ENCODE assay signal across 11 mouse cellular contexts in genomic region chr4:96799380-96800157, GRCm38 (mm10). TPM values are rescaled to one million over a fixed set of nuclear protein-coding genes. Genes with fewer than 3 reads are reported as not detected.
DNase-seq lines count a peak whose midpoint lies in the region; ATAC-seq lines count a peak whose summit lies in the region.
"Had no signal": no experiment of that assay in that cellular context is flagged by ENCODE, and none has a peak within 500 bp of the region (broad histone marks: within the 10 kb centered on the region; RNA-seq: fewer than 3 reads in every experiment).

No protein-coding gene starts in this region.

- no peak for DNase-seq in forebrain, embryonic 10.5 days (ENCODE audit: extremely low spot score, low spot score)
- peak; percentile 23 for DNase-seq in 416B (ENCODE audit: low read depth)
- DNase-seq in cerebellum, postnatal 36 days = peak; percentile 17 to 33
- peak; percentile 15 to 16 for DNase-seq in kidney, postnatal 4 days
- no peak for DNase-seq in thymus, adult 18-20 months

- no peak overlapping the region for H3K9ac ChIP-seq in forebrain, embryonic 13.5 days
- H3K9ac ChIP-seq in midbrain, embryonic 15.5 days = no peak overlapping the region

- no peaks in the 10 kb centered on the region for H3K9me3 ChIP-seq in forebrain, embryonic 13.5 days (replicated peaks)
- no peaks in the 10 kb centered on the region for H3K9me3 ChIP-seq in forebrain, embryonic 10.5 days
- H3K9me3 ChIP-seq in midbrain, embryonic 15.5 days = no peaks in the 10 kb centered on the region

- H3K36me3 ChIP-seq in forebrain, embryonic 13.5 days (ENCODE audit: poor library complexity, severe bottlenecking) = no peaks in the 10 kb centered on the region
- H3K36me3 ChIP-seq in forebrain, embryonic 10.5 days (replicated peaks) = no peaks in the 10 kb centered on the region
- no peaks in the 10 kb centered on the region for H3K36me3 ChIP-seq in midbrain, embryonic 15.5 days (replicated peaks)

- no peaks in the 10 kb centered on the region for H3K27me3 ChIP-seq in forebrain, embryonic 13.5 days
- H3K27me3 ChIP-seq in forebrain, embryonic 10.5 days (ENCODE audit: poor library complexity, severe bottlenecking) = no peaks in the 10 kb centered on the region
- no peaks in the 10 kb centered on the region for H3K27me3 ChIP-seq in midbrain, embryonic 15.5 days (replicated peaks)
- H3K27me3 ChIP-seq: CH12.LX had no signal

- peaks cover 10% of the 10 kb centered on the region for H3K4me1 ChIP-seq in forebrain, embryonic 13.5 days
- H3K4me1 ChIP-seq in forebrain, embryonic 10.5 days = 0 out of 2 replicates have a peak, but pooled peaks cover 3% of the 10 kb centered on the region
- no peaks in the 10 kb centered on the region for H3K4me1 ChIP-seq in midbrain, embryonic 15.5 days

- 36% methylated on average over 7 of the region's 7 CpGs for WGBS in forebrain, embryonic 13.5 days
- WGBS in forebrain, embryonic 10.5 days = 58% methylated on average over 7 of the region's 7 CpGs
- 37% methylated on average over 7 of the region's 7 CpGs for WGBS in midbrain, embryonic 15.5 days

- no peak overlapping the region for H3K4me3 ChIP-seq in forebrain, embryonic 13.5 days
- H3K4me3 ChIP-seq in forebrain, embryonic 10.5 days = no peak overlapping the region
- H3K4me3 ChIP-seq in midbrain, embryonic 15.5 days = no peak overlapping the region
- H3K4me3 ChIP-seq: erythroblast, embryonic 14.5 days had no signal

- H3K27ac ChIP-seq in forebrain, embryonic 13.5 days = peak overlapping the region; percentile 16; the same call in 1 of the 2 replicates
- no peak overlapping the region for H3K27ac ChIP-seq in forebrain, embryonic 10.5 days
- no peak overlapping the region for H3K27ac ChIP-seq in midbrain, embryonic 15.5 days

- no peak overlapping the region for H3K4me2 ChIP-seq in forebrain, embryonic 13.5 days
- no peak overlapping the region for H3K4me2 ChIP-seq in midbrain, embryonic 15.5 days

- peak; percentile 55 for ATAC-seq in forebrain, embryonic 13.5 days
- peak; percentile 77; the same call in 1 of the 2 replicates for ATAC-seq in midbrain, embryonic 15.5 days (replicated peaks)
- no peak for ATAC-seq in monocyte, adult 5-6 weeks (replicated peaks; ENCODE audit: insufficient number of reproducible peaks, low FRiP score, low TSS enrichment, poor library complexity, severe bottlenecking)

RNA-seq across cellular contexts. Expression of gene Gm12695, which starts 14.6 kb away (rescaled TPM):
- polyA plus RNA-seq in forebrain, embryonic 13.5 days (2015; fragmentation: Nextera tagmentation; extraction: Ambion mirVana) = 0.12 and 0.18 TPM in 2 replicates
- not detected in 2 replicates for polyA plus RNA-seq in forebrain, embryonic 10.5 days (2016; fragmentation: Nextera tagmentation; extraction: Ambion mirVana)
- not detected in 2 replicates for polyA plus RNA-seq in midbrain, embryonic 15.5 days (2015; fragmentation: Nextera tagmentation; extraction: Ambion mirVana)
- total RNA-seq in monocyte, adult 5-6 weeks (2017) = not detected in 3 replicates
- total RNA-seq: CH12.LX had no signal
- polyA plus RNA-seq: erythroblast, embryonic 14.5 days; liver, embryonic 16.5 days had no signal

Comparison
In these comparisons a context has a peak if more than half of its experiments do, and no peak if none do; other contexts are left out.
1. DNase-seq: peak in 416B (single experiment), cerebellum, postnatal 36 days (2 of 2) and kidney, postnatal 4 days (2 of 2); none in forebrain, embryonic 10.5 days (single experiment) and thymus, adult 18-20 months (0 of 2).